Mouse (Mus musculus): ENCODE measurements around the gene Amer3. TPM values are rescaled to one million over a fixed set of nuclear protein-coding genes. Genes with fewer than 3 reads are reported as not detected.

Gene Amer3
- polyA plus RNA-seq, 2 experiments: not detected

- no peaks in the 10 kb centered on the region for H3K4me1 ChIP-seq (replicated peaks; ENCODE audit: control insufficient read depth in 2 of 2, insufficient read depth in 2 of 2, low read length in 1 of 2)
- H3K4me2 ChIP-seq (ENCODE audit: low read depth): peak overlapping the region; percentile 46
- peaks cover 8% of the 10 kb centered on the region for H3K27me3 ChIP-seq (ENCODE audit: control insufficient read depth, insufficient read depth, low read length)
- no peak overlapping the region for H3K9ac ChIP-seq (replicated peaks)
- no peak overlapping the region for H3K27ac ChIP-seq
- 2% methylated on average over 18 of the region's 18 CpGs for WGBS (ENCODE audit: insufficient replicate concordance)
- no peak overlapping the region for H3K4me3 ChIP-seq (ENCODE audit: insufficient read depth in 1 of 2, low read depth in 2 of 2, low read length in 2 of 2)
- no peaks in the 10 kb centered on the region for H3K36me3 ChIP-seq (replicated peaks; ENCODE audit: control insufficient read depth, insufficient read depth, low read depth)
- ATAC-seq (ENCODE audit: insufficient read depth): no peak; the same call in 1 of the 2 replicates
- no peak for DNase-seq (ENCODE audit: low read depth in 3 of 3, low spot score in 3 of 3)
- no peaks in the 10 kb centered on the region for H3K9me3 ChIP-seq (ENCODE audit: control insufficient read depth, low read length)
- no peak for TF ChIP-seq CTCF (IDR thresholded peaks at IDR 0.05; ENCODE audit: low read depth)
- no peak for TF ChIP-seq EP300 (IDR thresholded peaks at IDR 0.05; ENCODE audit: low read depth)
These were observed 412 bp downstream of the Amer3 start for GRCm38 (mm10) chr1:34579782-34580356.

DNA sequence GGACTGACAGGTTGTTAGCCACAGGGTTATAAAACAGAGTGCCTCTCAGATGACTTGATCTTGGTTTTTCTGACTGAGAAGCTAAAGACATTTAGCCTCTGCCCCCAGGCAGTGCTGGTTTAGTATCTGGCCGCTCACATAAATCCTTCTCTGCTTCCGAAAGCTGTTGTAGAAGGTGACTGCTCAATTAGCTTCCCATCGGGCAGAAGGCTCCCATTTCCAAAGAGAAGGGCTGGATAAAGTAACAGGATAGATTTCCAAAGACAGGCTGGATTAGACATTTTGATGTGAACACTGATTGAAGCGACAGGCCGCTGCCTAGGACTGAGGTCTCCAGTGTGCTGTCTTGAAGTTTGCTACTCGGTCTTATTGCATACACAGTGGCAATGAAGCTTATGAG, 2.8 kb downstream of the Amer3 start:
- Histone ChIP-seq H3K4me2 (ENCODE audit: low read depth) (no peak overlapping the region), H3K36me3 (replicated peaks; ENCODE audit: control insufficient read depth, insufficient read depth, low read depth) (no peaks in the 10 kb centered on the region), H3K27me3 (ENCODE audit: control insufficient read depth, insufficient read depth, low read length) (peaks cover 8% of the 10 kb centered on the region), H3K9ac (replicated peaks) (no peak overlapping the region), H3K27ac (no peak overlapping the region), H3K4me3 (ENCODE audit: insufficient read depth in 1 of 2, low read depth in 2 of 2, low read length in 2 of 2) (no peak overlapping the region), H3K4me1 (replicated peaks; ENCODE audit: control insufficient read depth in 2 of 2, insufficient read depth in 2 of 2, low read length in 1 of 2) (no peaks in the 10 kb centered on the region), H3K9me3 (ENCODE audit: control insufficient read depth, low read length) (no peaks in the 10 kb centered on the region)
- DNase-seq (ENCODE audit: low read depth in 3 of 3, low spot score in 3 of 3): no peak
- WGBS (ENCODE audit: insufficient replicate concordance): 65% methylated on average over 6 of the region's 6 CpGs
- TF ChIP-seq EP300 (IDR thresholded peaks at IDR 0.05; ENCODE audit: low read depth) (no peak), CTCF (IDR thresholded peaks at IDR 0.05; ENCODE audit: low read depth) (no peak)
- no peak for ATAC-seq (ENCODE audit: insufficient read depth)

DNA sequence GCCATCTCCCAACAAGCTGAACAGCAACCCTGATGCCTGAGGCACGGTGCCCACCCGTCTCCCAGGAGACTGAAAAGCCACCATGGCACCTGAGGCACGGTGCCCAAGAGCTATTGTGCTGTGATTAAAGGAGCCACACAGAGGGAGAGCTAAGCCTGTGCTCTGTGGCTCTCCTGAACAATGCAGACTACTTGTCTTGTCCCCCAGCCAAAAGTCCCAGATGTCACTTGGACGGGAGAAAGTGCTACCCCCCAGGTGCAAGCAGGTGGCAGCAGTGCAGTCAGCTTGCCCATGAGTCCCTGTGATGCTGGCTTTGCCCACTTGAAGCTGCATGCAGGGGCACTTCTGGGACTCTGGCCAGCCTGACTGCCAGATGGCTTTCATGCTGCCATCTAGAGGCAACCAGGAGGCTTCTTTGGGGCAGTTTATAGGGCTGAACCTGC, 4.4 kb downstream of the Amer3 start:
- DNase-seq (ENCODE audit: low read depth in 3 of 3, low spot score in 3 of 3): no peak
- Histone ChIP-seq H3K9ac (replicated peaks) (no peak overlapping the region), H3K27me3 (ENCODE audit: control insufficient read depth, insufficient read depth, low read length) (peaks cover 6% of the 10 kb centered on the region), H3K4me3 (ENCODE audit: insufficient read depth in 1 of 2, low read depth in 2 of 2, low read length in 2 of 2) (no peak overlapping the region), H3K4me1 (replicated peaks; ENCODE audit: control insufficient read depth in 2 of 2, insufficient read depth in 2 of 2, low read length in 1 of 2) (no peaks in the 10 kb centered on the region), H3K4me2 (ENCODE audit: low read depth) (no peak overlapping the region), H3K9me3 (ENCODE audit: control insufficient read depth, low read length) (no peaks in the 10 kb centered on the region), H3K27ac (no peak overlapping the region), H3K36me3 (replicated peaks; ENCODE audit: control insufficient read depth, insufficient read depth, low read depth) (no peaks in the 10 kb centered on the region)
- ATAC-seq (ENCODE audit: insufficient read depth): no peak
- WGBS (ENCODE audit: insufficient replicate concordance): 14% methylated on average over 4 of the region's 4 CpGs
- TF ChIP-seq CTCF (IDR thresholded peaks at IDR 0.05; ENCODE audit: low read depth) (peak; percentile 18; the same call in 1 of the 2 replicates), EP300 (IDR thresholded peaks at IDR 0.05; ENCODE audit: low read depth) (no peak)

DNA sequence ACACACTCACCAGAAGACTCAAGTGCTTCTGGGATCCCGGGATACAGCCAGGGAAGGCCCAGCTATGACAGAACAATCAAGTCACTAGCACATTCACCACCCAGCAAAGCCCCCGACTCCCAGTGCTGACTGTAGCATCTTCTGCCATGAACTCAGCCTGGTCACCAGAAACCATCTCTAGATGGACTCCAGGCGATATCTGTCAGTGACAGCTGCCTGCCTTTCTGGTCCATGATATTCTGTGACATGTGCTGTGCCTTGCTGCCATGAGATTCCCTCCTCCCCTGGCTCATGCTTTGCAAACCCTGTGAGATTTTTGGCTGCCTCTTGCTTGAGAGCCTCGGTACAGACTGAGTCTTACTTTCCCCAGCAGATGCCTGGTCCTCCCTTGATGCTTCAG, 5.3 kb downstream of the Amer3 start:
- WGBS (ENCODE audit: insufficient replicate concordance): 46% methylated on average over 4 of the region's 4 CpGs
- no peaks in the 10 kb centered on the region for H3K9me3 ChIP-seq (ENCODE audit: control insufficient read depth, low read length)
- no peak for ATAC-seq (ENCODE audit: insufficient read depth)

DNA sequence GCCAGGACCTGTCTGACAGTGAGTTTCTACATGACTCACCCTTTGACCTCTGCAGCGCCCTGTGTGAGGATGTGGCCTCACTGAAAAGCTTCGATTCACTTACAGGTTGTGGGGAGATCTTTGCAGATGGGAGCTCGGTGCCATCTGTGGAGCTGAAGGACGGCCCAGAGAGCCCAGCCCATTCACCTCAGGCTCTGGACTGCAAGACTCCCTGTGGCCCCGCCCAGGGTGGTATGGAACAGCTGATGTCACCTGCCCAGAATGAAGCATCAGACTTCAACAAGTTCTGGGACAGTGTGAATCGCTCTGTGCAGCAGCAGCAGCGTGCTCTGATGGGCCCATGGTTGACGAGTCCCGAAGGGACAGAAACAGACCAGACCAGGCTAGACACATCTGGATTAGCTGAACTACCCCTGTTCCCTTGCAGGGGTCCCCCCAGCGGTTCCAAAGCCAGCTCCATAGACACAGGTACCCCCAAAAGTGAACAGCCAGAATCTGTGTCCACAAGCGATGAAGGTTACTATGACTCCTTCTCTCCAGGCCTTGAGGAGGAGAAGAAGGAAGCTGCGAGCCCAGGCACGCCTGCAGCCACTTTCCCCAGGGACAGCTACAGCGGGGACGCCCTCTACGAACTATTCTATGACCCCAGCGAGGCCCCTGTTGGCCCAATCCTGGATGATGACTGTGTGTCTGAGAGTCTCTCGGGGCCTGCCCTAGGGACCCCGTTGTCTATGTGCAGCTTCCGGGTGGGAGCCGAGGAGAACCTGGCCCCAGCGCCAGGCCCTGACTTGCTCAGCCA, 8.0 kb downstream of the Amer3 start:
- Histone ChIP-seq H3K4me1 (replicated peaks; ENCODE audit: control insufficient read depth in 2 of 2, insufficient read depth in 2 of 2, low read length in 1 of 2) (no peaks in the 10 kb centered on the region), H3K9ac (replicated peaks) (no peak overlapping the region), H3K27ac (no peak overlapping the region), H3K36me3 (replicated peaks; ENCODE audit: control insufficient read depth, insufficient read depth, low read depth) (no peaks in the 10 kb centered on the region), H3K4me2 (ENCODE audit: low read depth) (no peak overlapping the region), H3K9me3 (ENCODE audit: control insufficient read depth, low read length) (no peaks in the 10 kb centered on the region), H3K27me3 (ENCODE audit: control insufficient read depth, insufficient read depth, low read length) (no peaks in the 10 kb centered on the region), H3K4me3 (ENCODE audit: insufficient read depth in 1 of 2, low read depth in 2 of 2, low read length in 2 of 2) (no peak overlapping the region)
- ATAC-seq (ENCODE audit: insufficient read depth) (no peak), DNase-seq (ENCODE audit: low read depth in 3 of 3, low spot score in 3 of 3) (no peak)
- TF ChIP-seq EP300 (IDR thresholded peaks at IDR 0.05; ENCODE audit: low read depth) (no peak), CTCF (IDR thresholded peaks at IDR 0.05; ENCODE audit: low read depth) (no peak)
- WGBS (ENCODE audit: insufficient replicate concordance): 60% methylated on average over 22 of the region's 22 CpGs

More for the DNA sequence above, 5.3 kb downstream of the Amer3 start:
- Histone ChIP-seq H3K4me1 (replicated peaks; ENCODE audit: control insufficient read depth in 2 of 2, insufficient read depth in 2 of 2, low read length in 1 of 2) (no peaks in the 10 kb centered on the region), H3K9ac (replicated peaks) (no peak overlapping the region), H3K4me2 (ENCODE audit: low read depth) (no peak overlapping the region), H3K27ac (no peak overlapping the region), H3K4me3 (ENCODE audit: insufficient read depth in 1 of 2, low read depth in 2 of 2, low read length in 2 of 2) (no peak overlapping the region), H3K36me3 (replicated peaks; ENCODE audit: control insufficient read depth, insufficient read depth, low read depth) (no peaks in the 10 kb centered on the region), H3K27me3 (ENCODE audit: control insufficient read depth, insufficient read depth, low read length) (peaks cover 2% of the 10 kb centered on the region; the same call in 1 of the 2 replicates)
- no peak for DNase-seq (ENCODE audit: low read depth in 3 of 3, low spot score in 3 of 3)
- no peak for TF ChIP-seq CTCF (IDR thresholded peaks at IDR 0.05; ENCODE audit: low read depth)
- TF ChIP-seq EP300 (IDR thresholded peaks at IDR 0.05; ENCODE audit: low read depth): no peak

Measured in liver, embryonic 14.5 days (tissue).